Mouse (Mus musculus) heart, embryonic 16.5 days (tissue): Measurements from ENCODE around the gene Gm3259. TPM values are rescaled to one million over a fixed set of nuclear protein-coding genes. Genes with fewer than 3 reads are reported as not detected.
"Not testable (repeated sequence)": the region's sequence is repeated elsewhere in the genome, so short reads cannot be mapped to it uniquely, and the experiment has no call there.

Source experiments
- ATAC-seq: fragments of 200-750 bp; cut with Nextera tagmentation; replicated peaks from 2 replicates; pipeline ENCODE4 v1.8.0; 2017; ENCODE audit warnings: moderate number of reproducible peaks; ENCODE audit not compliant: insufficient read depth, low FRiP score; ENCODE audit errors: extremely low read depth
- H3K27ac ChIP-seq: fragments of 300-500 bp; sonication (generic); 2 replicates; pipeline ENCODE4 v1.5.1; 2014; ENCODE audit warnings: mild to moderate bottlenecking, low read length, control low read depth, moderate library complexity
- H3K27me3 ChIP-seq: fragments of 300-500 bp; sonication (generic); 2 replicates; pipeline ENCODE4 v1.6.1; 2014; ENCODE audit warnings: low read length, mixed read lengths; ENCODE audit not compliant: control insufficient read depth, insufficient read depth
- H3K36me3 ChIP-seq: fragments of 300-500 bp; sonication (generic); 2 replicates; pipeline ENCODE4 v1.6.1; 2014; ENCODE audit not compliant: control insufficient read depth, insufficient read depth
- H3K4me1 ChIP-seq: fragments of 300-500 bp; sonication (generic); 2 replicates; pipeline ENCODE4 v1.6.1; 2014; ENCODE audit warnings: low read length, mixed read lengths; ENCODE audit not compliant: control insufficient read depth, insufficient read depth
- H3K4me2 ChIP-seq: fragments of 300-500 bp; sonication (generic); 2 replicates; pipeline ENCODE4 v1.6.1; 2014; ENCODE audit warnings: low read depth, mild to moderate bottlenecking, control low read depth, low read length
- H3K4me3 ChIP-seq: fragments of 300-500 bp; sonication (generic); 2 replicates; pipeline ENCODE4 v1.5.1; 2014; ENCODE audit warnings: mild to moderate bottlenecking, control low read depth, low read length
- H3K9ac ChIP-seq: fragments of 300-500 bp; sonication (generic); 2 replicates; pipeline ENCODE4 v1.6.1; 2014; ENCODE audit warnings: low read length, control low read depth
- H3K9me3 ChIP-seq: fragments of 300-500 bp; sonication (generic); replicated peaks from 2 replicates; pipeline ENCODE4 v1.6.1; 2016; ENCODE audit warnings: low read length; ENCODE audit not compliant: control insufficient read depth
- WGBS: fragments of 180-500 bp; shearing (Covaris S2); extraction: QIAGEN DNeasy Blood & Tissue Kit; methylation state at CpG from one replicate; pipeline ENCODE4 v1.1.7; 2014; 5-methylcytosine and 5-hydroxymethylcytosine counted together
- polyA plus RNA-seq: library from polyadenylated mRNA; unstranded; fragments of >200 nt; fragmentation: Nextera tagmentation; extraction: Ambion mirVana; gene quantifications from 2 replicates; pipeline ENCODE4 v1.2.1, GENCODE M21; 2015

The Gm3259 gene
- polyA plus RNA-seq, result not detected in 2 replicates

- not testable (repeated sequence) for H3K4me2 ChIP-seq, H3K9ac ChIP-seq, H3K36me3 ChIP-seq, H3K4me3 ChIP-seq, H3K4me1 ChIP-seq, H3K27ac ChIP-seq, ATAC-seq, H3K27me3 ChIP-seq, H3K9me3 ChIP-seq
- WGBS, result 39% methylated on average over 2 of the region's 2 CpGs
Observed at GRCm38 (mm10) chr5:95305611-95306010, at the start of gene Gm3259. Gm3259 (plus strand) TSS chr5:95305911.

GRCm38 (mm10) chr5:95272668-95273067 is 33.0 kb upstream of the Gm3259 start, which contains the start of gene Gm10424:
Gm10424 (minus strand) TSS chr5:95272768.
- not testable (repeated sequence) for H3K4me1 ChIP-seq, H3K9ac ChIP-seq, H3K27me3 ChIP-seq, H3K9me3 ChIP-seq, H3K4me2 ChIP-seq, ATAC-seq, H3K4me3 ChIP-seq, H3K27ac ChIP-seq, H3K36me3 ChIP-seq
- WGBS, result no CpG with 5 or more reads among the region's 1 CpGs

Other genes starting within 250 kb of the Gm3259 start
- not detected in 2 replicates for gene Gm7942, start 199.0 kb upstream of the Gm3259 start, polyA plus RNA-seq
- not detected in 2 replicates for gene Gm16513, start 123.3 kb upstream of the Gm3259 start, polyA plus RNA-seq
- gene Gm10424, start 33.1 kb upstream of the Gm3259 start, polyA plus RNA-seq, result not detected in 2 replicates
- not detected in 2 replicates for gene D5Ertd577e, start 150.9 kb downstream of the Gm3259 start, polyA plus RNA-seq
- gene Gm3286, start 204.8 kb downstream of the Gm3259 start, polyA plus RNA-seq, result not detected in 2 replicates